8 mouse cellular contexts compared by ENCODE assay signal in genomic region chr6:120592031-120592681, GRCm38 (mm10).
A peak's percentile ranks its signal among the peaks of the same experiment; 100 is the strongest.
DNase-seq lines count a peak whose midpoint lies in the region; ATAC-seq and TF ChIP-seq lines count a peak whose summit lies in the region.

No protein-coding gene starts in this region.

- intact Hi-C loops in heart, postnatal 36 days (cut with DNase I), result loop anchor here (2.0 kb wide), 1 partner anchor 53 kb away; no protein-coding TSS in a partner anchor

- in situ Hi-C loops in ES-E14 (cut with MboI; ENCODE audit: low sequenced_read_pairs in 2 of 2, unreplicated experiment in 2 of 2), result no loop called here

- peak; percentile 93 for DNase-seq in heart, adult 11 months
- DNase-seq in heart, postnatal 36 days, result no peak
- no peak for DNase-seq in ES-E14 (ENCODE audit: low read depth, low spot score)
- peak; percentile 77 for DNase-seq in limb, embryonic 11.5 days (ENCODE audit: low spot score)
- DNase-seq in urinary bladder, postnatal 25 days (ENCODE audit: low spot score), result no peak

- ATAC-seq in embryonic facial prominence, embryonic 13.5 days (ENCODE audit: insufficient number of reproducible peaks, insufficient read depth, low FRiP score, low TSS enrichment, low read depth), result 0 out of 2 replicates have a peak, but pooled peaks have one; percentile 26
- peak; percentile 35 to 36 for ATAC-seq in hematopoietic stem cell, adult 5-6 weeks (replicated peaks in 1 of 2; ENCODE audit: insufficient read depth in 1 of 2, low FRiP score in 2 of 2, low TSS enrichment in 1 of 2, low read depth in 1 of 2, poor library complexity in 2 of 2, severe bottlenecking in 2 of 2)
- peak; percentile 74 for ATAC-seq in limb, embryonic 11.5 days (ENCODE audit: insufficient number of reproducible peaks, low FRiP score, low TSS enrichment, low read depth)
- no peak for ATAC-seq in neural tube, embryonic 15.5 days (ENCODE audit: low FRiP score)

- no peak overlapping the region for H3K4me3 ChIP-seq in ES-E14 (ENCODE audit: insufficient read depth in 1 of 2, low read depth in 1 of 2, low read length in 2 of 2, poor library complexity in 1 of 2, severe bottlenecking in 1 of 2)
- no peak overlapping the region for H3K4me3 ChIP-seq in embryonic facial prominence, embryonic 13.5 days
- H3K4me3 ChIP-seq in limb, embryonic 11.5 days (ENCODE audit: low read depth, low read length), result no peak overlapping the region
- no peak overlapping the region for H3K4me3 ChIP-seq in neural tube, embryonic 15.5 days (replicated peaks)

- H3K4me1 ChIP-seq in ES-E14 (ENCODE audit: control insufficient read depth in 2 of 2, insufficient read depth in 2 of 2, low read length in 2 of 2, poor library complexity in 1 of 2), result peaks cover 0 to 12% of the 10 kb centered on the region in 2 experiments; a peak in 2 of 4 replicates
- peaks cover 10% of the 10 kb centered on the region for H3K4me1 ChIP-seq in embryonic facial prominence, embryonic 13.5 days
- H3K4me1 ChIP-seq in limb, embryonic 11.5 days (ENCODE audit: control insufficient read depth, insufficient read depth, low read length), result peaks cover 13% of the 10 kb centered on the region
- peaks cover 10% of the 10 kb centered on the region for H3K4me1 ChIP-seq in neural tube, embryonic 15.5 days

- 5% methylated on average over 17 of the region's 17 CpGs for WGBS in embryonic facial prominence, embryonic 13.5 days
- WGBS in limb, embryonic 11.5 days, result 1% methylated on average over 17 of the region's 17 CpGs
- 5% methylated on average over 17 of the region's 17 CpGs for WGBS in neural tube, embryonic 15.5 days

- no peaks in the 10 kb centered on the region for H3K36me3 ChIP-seq in ES-E14 (ENCODE audit: control insufficient read depth, insufficient read depth, low read length, poor library complexity, severe bottlenecking)
- H3K36me3 ChIP-seq in embryonic facial prominence, embryonic 13.5 days, result no peaks in the 10 kb centered on the region
- no peaks in the 10 kb centered on the region for H3K36me3 ChIP-seq in limb, embryonic 11.5 days (ENCODE audit: control insufficient read depth, insufficient read depth, low read length)
- H3K36me3 ChIP-seq in neural tube, embryonic 15.5 days, result no peaks in the 10 kb centered on the region

- H3K4me2 ChIP-seq in embryonic facial prominence, embryonic 13.5 days, result peak overlapping the region; percentile 36
- peak overlapping the region; percentile 36 for H3K4me2 ChIP-seq in limb, embryonic 11.5 days (ENCODE audit: low read depth, severe bottlenecking)
- H3K4me2 ChIP-seq in neural tube, embryonic 15.5 days, result peak overlapping the region; percentile 26; the same call in 1 of the 2 replicates

- H3K27me3 ChIP-seq in embryonic facial prominence, embryonic 13.5 days, result no peaks in the 10 kb centered on the region
- no peaks in the 10 kb centered on the region for H3K27me3 ChIP-seq in limb, embryonic 11.5 days (ENCODE audit: control insufficient read depth, insufficient read depth, low read length)
- no peaks in the 10 kb centered on the region for H3K27me3 ChIP-seq in neural tube, embryonic 15.5 days (replicated peaks)

- H3K9me3 ChIP-seq in ES-E14 (ENCODE audit: control insufficient read depth, insufficient read depth, low read depth, low read length), result no peaks in the 10 kb centered on the region
- no peaks in the 10 kb centered on the region for H3K9me3 ChIP-seq in embryonic facial prominence, embryonic 13.5 days
- no peaks in the 10 kb centered on the region for H3K9me3 ChIP-seq in limb, embryonic 11.5 days (ENCODE audit: control insufficient read depth, low read length)
- no peaks in the 10 kb centered on the region for H3K9me3 ChIP-seq in neural tube, embryonic 15.5 days (replicated peaks)

- no peak overlapping the region for H3K27ac ChIP-seq in ES-E14 (ENCODE audit: insufficient read depth, low read depth, low read length, poor library complexity, severe bottlenecking)
- H3K27ac ChIP-seq in embryonic facial prominence, embryonic 13.5 days, result no peak overlapping the region
- peak overlapping the region; percentile 75 for H3K27ac ChIP-seq in limb, embryonic 11.5 days (replicated peaks; ENCODE audit: low read depth, low read length)
- H3K27ac ChIP-seq in neural tube, embryonic 15.5 days (replicated peaks), result no peak overlapping the region

- H3K9ac ChIP-seq in ES-E14 (ENCODE audit: insufficient read depth, low read depth, low read length, poor library complexity, severe bottlenecking), result 0 out of 2 replicates have a peak overlapping the region, but pooled peaks have one; percentile 13
- H3K9ac ChIP-seq in embryonic facial prominence, embryonic 13.5 days, result no peak overlapping the region
- H3K9ac ChIP-seq in limb, embryonic 11.5 days (ENCODE audit: low read length), result peak overlapping the region; percentile 40; the same call in 1 of the 2 replicates
- no peak overlapping the region for H3K9ac ChIP-seq in neural tube, embryonic 15.5 days (replicated peaks)

TF ChIP-seq in ES-E14, 5 proteins besides CTCF, POLR2A, EP300 and RAD21:
- TF ChIP-seq MAFK (IDR thresholded peaks at IDR 0.05; ENCODE audit: insufficient read depth, low read depth, low read length) (no peak), HCFC1 (IDR thresholded peaks at IDR 0.05; ENCODE audit: borderline replicate concordance, insufficient read depth, low read length) (no peak), ZC3H11A (IDR thresholded peaks at IDR 0.05; ENCODE audit: borderline replicate concordance, low read depth, low read length) (no peak), CHD2 (IDR thresholded peaks at IDR 0.05; ENCODE audit: low read depth, low read length) (no peak), ZNF384 (IDR thresholded peaks at IDR 0.05; ENCODE audit: low read depth, low read length) (no peak)

Comparison
In these comparisons a context has a peak if more than half of its experiments do, and no peak if none do; other contexts are left out.
1. DNase-seq: peak in heart, adult 11 months (single experiment) and limb, embryonic 11.5 days (single experiment); none in heart, postnatal 36 days (0 of 2), ES-E14 (single experiment) and urinary bladder, postnatal 25 days (single experiment).
2. H3K9ac ChIP-seq: peak in ES-E14 (single experiment) and limb, embryonic 11.5 days (single experiment); none in embryonic facial prominence, embryonic 13.5 days (single experiment) and neural tube, embryonic 15.5 days (single experiment).
3. Peak in every context shown above with its lines, with median percentiles within 50 percentile points of each other: H3K4me2 ChIP-seq.